Mouse (Mus musculus) forebrain, postnatal 0 days (tissue): ENCODE results near the gene Etfa. TPM values are rescaled to one million over a fixed set of nuclear protein-coding genes. Genes with fewer than 3 reads are reported as not detected.

ENCODE experiments used
- ATAC-seq: fragments of 200-750 bp; cut with Nextera tagmentation; 2 replicates; pipeline ENCODE4 v1.8.0; 2017; ENCODE audit warnings: mild to moderate bottlenecking, moderate library complexity
- DNase-seq: peaks from one replicate; pipeline ENCODE4 v3.0.0-alpha.2; 2015
- H3K27ac ChIP-seq: fragments of 300-500 bp; sonication (generic); 2 replicates; pipeline ENCODE4 v1.5.1; 2014; ENCODE audit warnings: low read depth, mild to moderate bottlenecking, antibody characterized with exemption, low read length, moderate library complexity, mixed read lengths
- H3K27me3 ChIP-seq: fragments of 300-500 bp; sonication (generic); 2 replicates; pipeline ENCODE4 v1.6.1; 2014; ENCODE audit warnings: mild to moderate bottlenecking, low read length, mixed read lengths; ENCODE audit not compliant: insufficient read depth
- H3K36me3 ChIP-seq: fragments of 300-500 bp; sonication (generic); 2 replicates; pipeline ENCODE4 v1.6.1; 2014; ENCODE audit warnings: mild to moderate bottlenecking, moderate library complexity; ENCODE audit not compliant: insufficient read depth
- H3K4me1 ChIP-seq: fragments of 300-500 bp; sonication (generic); 2 replicates; pipeline ENCODE4 v1.6.1; 2014; ENCODE audit warnings: antibody characterized with exemption; ENCODE audit not compliant: insufficient read depth
- H3K4me2 ChIP-seq: fragments of 300-500 bp; sonication (generic); 2 replicates; pipeline ENCODE4 v1.6.1; 2014; ENCODE audit warnings: low read depth, mild to moderate bottlenecking, moderate library complexity
- H3K4me3 ChIP-seq: fragments of 300-500 bp; sonication (generic); 2 replicates; pipeline ENCODE4 v1.5.1; 2014; ENCODE audit warnings: low read depth, low read length, mixed read lengths
- H3K9ac ChIP-seq: fragments of 300-500 bp; sonication (generic); 2 replicates; pipeline ENCODE4 v1.6.1; 2014; ENCODE audit warnings: mild to moderate bottlenecking
- H3K9me3 ChIP-seq: fragments of 300-500 bp; sonication (generic); 2 replicates; pipeline ENCODE4 v1.6.1; 2016; ENCODE audit warnings: low read length
- CTCF ChIP-seq: sonication (generic); IDR thresholded peaks from 2 replicates; pipeline ENCODE4 v1.5.1; 2016; ENCODE audit warnings: antibody characterized with exemption, control low read depth, low read depth
- WGBS: fragments of 180-500 bp; shearing (Covaris S2); extraction: QIAGEN DNeasy Blood & Tissue Kit; methylation state at CpG from one replicate; pipeline ENCODE4 v1.1.7; 2014; 5-methylcytosine and 5-hydroxymethylcytosine counted together
- polyA plus RNA-seq: library from polyadenylated mRNA; unstranded; fragments of >200 nt; fragmentation: Nextera tagmentation; extraction: Ambion mirVana; gene quantifications from 2 replicates; pipeline ENCODE4 v1.2.1, GENCODE M21; 2015
- total RNA-seq: library from RNA; depleted of rRNA; stranded (reverse); fragments of >200 nt; gene quantifications from 2 replicates; pipeline ENCODE4 v1.2.3, GENCODE M21; 2014; rRNA removed

The Etfa gene
- total and polyA plus RNA-seq, 2 experiments from 2014 or later: 17.9 to 96.0 TPM

GRCm38 (mm10) chr9:55406773-55407172 lies 105.3 kb downstream of the Etfa start:
- no peak for ATAC-seq
- H3K36me3 ChIP-seq: no peaks in the 10 kb centered on the region
- 76% methylated on average over 2 of the region's 2 CpGs for WGBS

GRCm38 (mm10) chr9:55404976-55405702 lies 106.9 kb downstream of the Etfa start:
- Histone ChIP-seq H3K4me2 (no peak overlapping the region), H3K36me3 (no peaks in the 10 kb centered on the region), H3K27ac (no peak overlapping the region), H3K9me3 (no peaks in the 10 kb centered on the region), H3K4me1 (no peaks in the 10 kb centered on the region), H3K9ac (no peak overlapping the region), H3K27me3 (no peaks in the 10 kb centered on the region), H3K4me3 (no peak overlapping the region)
- no peak for TF ChIP-seq CTCF
- DNase-seq: no peak
- no peak for ATAC-seq
- whole genome bisulfite sequencing: 76% methylated on average over 6 of the region's 6 CpGs

More at GRCm38 (mm10) chr9:55406773-55407172, 105.3 kb downstream of the Etfa start:
- Histone ChIP-seq H3K4me1 (no peaks in the 10 kb centered on the region), H3K4me3 (no peak overlapping the region), H3K9ac (no peak overlapping the region), H3K9me3 (no peaks in the 10 kb centered on the region), H3K27me3 (no peaks in the 10 kb centered on the region), H3K4me2 (no peak overlapping the region), H3K27ac (no peak overlapping the region)
- no peak for TF ChIP-seq CTCF
- no peak for DNase-seq

Other genes with a start within 250 kb of the Etfa start
- 0.24 and 1.8 TPM in 2 replicates for gene Nrg4, start 185.4 kb downstream of the Etfa start, total RNA-seq
- gene Nrg4, start 185.4 kb downstream of the Etfa start, polyA plus RNA-seq: 0.42 and 0.94 TPM in 2 replicates
- 7.8 and 8.9 TPM in 2 replicates for gene Tmem266, start 185.3 kb downstream of the Etfa start, total RNA-seq
- 3.7 and 4.8 TPM in 2 replicates for gene Tmem266, start 185.3 kb downstream of the Etfa start, polyA plus RNA-seq
- gene Isl2, start 26.4 kb upstream of the Etfa start, total RNA-seq: not detected in 2 replicates
- gene Isl2, start 26.4 kb upstream of the Etfa start, polyA plus RNA-seq: not detected in 2 replicates